Mouse (Mus musculus) hematopoietic stem cell, adult 5-6 weeks (primary cell): ENCODE data around the gene Rasa1. TPM values are rescaled to one million over a fixed set of nuclear protein-coding genes. Genes with fewer than 3 reads are reported as not detected.

Experiments
- ATAC-seq, 2 experiments: fragments of 125-278 bp in 1 of 2; replicated peaks in 1 of 2; 2 replicates each; pipeline ENCODE4 v1.8.0; 2016 to 2017; ENCODE audit warnings: inconsistent platforms in 2 of 2, mild to moderate bottlenecking in 2 of 2, moderate number of reproducible peaks in 2 of 2, low read depth in 1 of 2, moderate TSS enrichment in 1 of 2; ENCODE audit not compliant: low FRiP score in 2 of 2, poor library complexity in 2 of 2, severe bottlenecking in 2 of 2, insufficient read depth in 1 of 2, low TSS enrichment in 1 of 2
- total RNA-seq: library from RNA; stranded (forward); fragments of 172-1452, 232-1000 nt; gene quantifications from 2 replicates; pipeline ENCODE4 v1.2.3, GENCODE M21; 2017

Rasa1 gene
- 130 and 133 TPM in 2 replicates for total RNA-seq

DNA sequence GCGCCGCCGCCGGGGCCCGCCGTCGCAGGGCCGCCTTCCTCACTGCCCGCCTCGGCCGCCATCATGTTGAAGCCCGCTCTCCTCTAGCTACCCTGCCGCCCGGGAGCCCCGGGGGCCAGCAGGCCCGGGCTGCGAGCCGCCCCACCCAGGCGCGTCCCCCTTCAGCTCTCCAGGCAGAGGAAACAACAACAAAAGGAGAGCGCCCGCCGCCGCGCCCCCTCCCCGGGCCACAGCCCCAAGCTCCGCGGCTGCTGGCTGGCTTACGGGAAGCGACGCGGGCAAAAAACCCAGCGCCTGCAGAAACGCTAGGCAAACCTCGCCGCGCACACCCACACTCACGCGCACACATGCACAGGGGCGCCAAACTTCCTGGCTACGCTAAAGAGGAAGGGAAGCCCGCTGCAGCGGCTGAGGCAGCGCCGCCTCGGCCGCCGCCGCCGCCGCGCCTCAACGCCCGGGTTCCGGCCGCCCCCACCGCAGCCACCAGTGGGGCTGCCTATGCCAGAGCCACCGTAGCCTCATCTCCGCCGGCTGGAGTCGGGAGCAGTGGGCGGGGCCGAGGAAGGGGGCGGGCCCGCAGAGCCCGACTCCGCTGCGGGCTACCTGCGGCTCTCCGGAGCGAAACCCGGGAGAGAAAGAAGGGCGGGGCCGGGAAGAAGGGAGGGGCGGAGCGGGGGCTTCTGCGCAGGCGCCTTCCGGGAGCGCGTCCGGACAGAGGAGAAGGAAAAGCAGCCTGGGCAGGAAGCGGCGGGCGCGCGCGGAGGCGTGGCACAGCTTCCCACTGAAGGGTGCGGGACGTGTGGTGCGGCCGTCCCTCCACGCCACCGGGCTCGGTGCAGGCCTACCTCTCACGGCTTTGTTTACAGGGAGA lies at the start of gene Rasa1:
Rasa1 (minus strand) TSS at position 288 of the 871 bp plus-strand sequence.
- peak; percentile 79 to 83 for ATAC-seq

- no peak for ATAC-seq
Observed at GRCm38 (mm10) chr13:85311547-85311946, 22.6 kb upstream of the Rasa1 start.

GRCm38 (mm10) chr13:85310968-85311367 lies 22.0 kb upstream of the Rasa1 start:
- ATAC-seq, result no peak

DNA sequence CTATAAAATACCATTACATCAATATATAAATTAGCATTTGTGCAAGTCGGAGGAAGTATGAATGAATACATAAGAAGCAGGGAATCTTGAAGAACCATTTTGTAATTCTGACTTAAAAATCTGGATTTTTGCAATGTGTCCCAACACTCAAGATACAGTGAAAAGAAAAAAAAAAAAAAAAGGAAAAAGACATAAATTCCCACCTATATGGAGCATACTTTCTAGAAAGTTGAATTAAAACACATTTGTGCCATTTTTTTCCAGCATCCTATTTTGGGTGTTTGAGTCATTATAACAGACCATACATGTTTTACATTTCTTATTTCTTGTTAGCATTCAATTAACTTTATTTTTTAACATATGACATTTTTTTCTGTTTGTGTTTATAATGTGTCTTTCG lies 21.6 kb upstream of the Rasa1 start:
- no peak for ATAC-seq

DNA sequence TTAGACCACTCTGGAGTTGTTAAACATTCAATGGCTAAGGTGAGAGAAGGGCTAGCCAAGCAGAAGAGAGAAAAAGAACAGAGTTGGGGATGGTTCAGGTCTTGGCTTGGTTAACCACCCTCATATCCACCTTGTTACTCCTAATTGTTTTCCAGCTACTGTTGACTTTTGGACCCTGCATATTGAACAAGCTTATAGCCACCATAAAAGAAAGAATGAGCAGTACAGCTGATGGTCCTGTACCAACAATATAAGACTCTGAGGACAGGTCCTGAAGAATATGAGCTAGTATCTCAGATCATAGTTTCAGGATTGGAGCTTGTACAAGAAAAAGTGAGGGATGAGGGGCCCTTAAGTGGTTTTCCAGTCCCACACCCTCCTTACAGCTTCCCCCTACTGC lies 17.1 kb upstream of the Rasa1 start:
- no peak for ATAC-seq

GRCm38 (mm10) chr13:85290651-85291050 lies 1.7 kb upstream of the Rasa1 start:
- no peak for ATAC-seq

DNA sequence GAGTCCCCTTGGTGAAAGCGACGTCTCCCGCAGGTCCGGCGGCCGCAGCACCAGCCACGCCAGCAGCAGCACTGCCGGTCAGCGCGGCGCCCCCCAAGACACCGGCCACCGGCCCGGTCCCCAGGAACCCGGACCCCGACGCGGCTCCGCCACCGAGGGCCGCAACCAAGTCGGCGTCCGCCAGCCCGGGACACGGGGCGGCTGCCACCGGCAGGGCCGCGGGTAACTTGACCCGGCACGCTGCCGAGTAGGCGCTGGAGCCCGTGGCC lies 422 bp downstream of the Rasa1 start:
- ATAC-seq, result no peak

DNA sequence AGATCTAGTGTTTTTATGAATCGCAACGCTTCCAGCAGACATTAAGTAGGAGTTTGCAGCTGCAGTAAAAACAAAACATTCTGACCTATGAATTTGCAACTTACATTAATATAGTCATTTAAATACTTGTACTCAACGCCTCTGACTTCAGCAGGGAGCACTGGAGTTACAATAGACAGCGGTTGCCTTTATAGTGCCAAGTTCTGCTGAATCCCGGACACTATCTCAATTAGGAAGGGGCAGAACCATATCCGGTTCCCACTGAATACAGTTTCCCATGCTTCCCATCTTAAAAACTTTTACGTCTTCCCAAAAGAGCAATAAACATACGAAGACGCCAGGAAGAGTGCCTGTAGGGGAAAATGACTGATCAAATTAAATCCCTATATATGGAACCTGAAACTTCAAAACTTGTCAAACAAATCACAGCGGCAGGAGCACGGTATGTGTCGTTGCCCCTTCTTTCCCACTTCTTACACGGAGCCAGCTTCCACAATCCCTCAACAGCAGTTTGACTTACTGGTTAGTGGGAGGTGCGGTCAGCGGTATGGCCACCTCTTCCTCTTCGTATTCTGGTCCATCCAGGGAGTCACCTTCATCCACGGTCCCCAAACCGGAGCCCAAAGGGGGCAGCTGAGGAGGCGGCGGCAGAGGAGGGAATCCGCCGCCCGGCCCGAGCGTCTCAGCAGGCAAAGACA lies 905 bp downstream of the Rasa1 start:
- ATAC-seq, result peak; percentile 8 to 13; a peak in 2 of 4 replicates

GRCm38 (mm10) chr13:85282626-85283025 lies 6.3 kb downstream of the Rasa1 start:
- ATAC-seq, result no peak

- 0 out of 4 replicates have a peak, but pooled peaks of 1 of the 2 experiments have one; percentile 36 for ATAC-seq
Observed at GRCm38 (mm10) chr13:85278951-85279350, 10.0 kb downstream of the Rasa1 start.

DNA sequence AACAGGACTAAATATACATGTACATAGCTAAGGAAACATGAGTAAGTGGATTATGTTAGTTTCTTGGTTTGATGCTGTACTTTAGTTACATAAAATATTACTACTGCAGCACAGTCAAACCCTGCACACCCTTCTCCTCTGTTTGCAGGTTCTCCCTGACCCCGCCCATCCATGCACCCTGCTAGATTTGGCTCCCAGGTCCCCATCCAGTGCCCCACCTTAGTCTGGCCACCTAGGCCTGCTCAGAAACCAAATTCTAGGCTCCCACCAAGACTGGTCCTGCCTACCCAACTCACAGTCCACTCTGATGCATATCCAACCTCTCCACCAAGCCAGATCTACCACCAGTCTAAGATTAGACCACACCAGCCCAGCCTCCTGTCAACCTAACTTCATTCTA lies 14.4 kb downstream of the Rasa1 start:
- ATAC-seq, result no peak

GRCm38 (mm10) chr13:85273788-85274187 lies 15.1 kb downstream of the Rasa1 start:
- ATAC-seq, result no peak

DNA sequence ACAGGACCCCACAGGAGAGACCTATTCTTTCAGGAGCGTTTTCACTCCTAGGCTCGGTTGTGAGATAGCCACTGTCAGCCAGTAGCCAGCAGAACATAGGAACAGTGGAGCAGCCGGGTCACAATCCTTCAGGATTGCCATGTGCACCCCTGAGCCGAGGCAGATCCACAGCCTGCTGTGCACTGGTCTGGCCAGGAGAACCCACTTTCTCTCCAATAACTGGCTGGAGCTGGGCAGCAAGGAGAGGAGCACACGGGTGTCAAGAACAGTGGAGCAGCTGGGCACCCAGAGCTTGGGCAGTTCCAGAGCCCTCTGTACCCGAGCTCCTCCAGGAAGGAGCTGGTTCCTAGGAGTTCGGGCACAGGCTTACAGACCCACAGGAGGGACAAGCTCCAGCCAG lies 50.2 kb downstream of the Rasa1 start:
- ATAC-seq, result no peak

GRCm38 (mm10) chr13:85218656-85219055 lies 70.3 kb downstream of the Rasa1 start:
- ATAC-seq, result no peak

DNA sequence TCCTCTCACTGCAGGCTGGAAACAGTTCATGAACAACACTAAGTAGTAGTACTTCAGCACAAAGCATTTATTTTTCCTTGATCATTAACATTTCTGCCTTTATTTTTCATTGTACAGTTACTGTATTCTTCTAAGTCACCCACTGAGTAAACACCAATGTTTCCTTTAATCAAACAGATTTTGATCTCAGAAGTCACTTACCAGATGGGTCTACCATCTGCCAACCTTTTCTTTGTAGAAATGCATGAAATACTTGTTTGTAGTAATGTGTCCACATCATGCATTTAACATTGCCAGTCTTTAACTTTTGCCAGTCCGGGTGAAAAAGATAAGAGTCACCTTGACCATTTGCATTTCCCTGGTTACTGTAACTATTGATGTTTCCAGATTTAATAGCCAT lies 78.6 kb downstream of the Rasa1 start:
- no peak for ATAC-seq

GRCm38 (mm10) chr13:85208656-85209055 lies 80.3 kb downstream of the Rasa1 start:
- no peak for ATAC-seq

DNA sequence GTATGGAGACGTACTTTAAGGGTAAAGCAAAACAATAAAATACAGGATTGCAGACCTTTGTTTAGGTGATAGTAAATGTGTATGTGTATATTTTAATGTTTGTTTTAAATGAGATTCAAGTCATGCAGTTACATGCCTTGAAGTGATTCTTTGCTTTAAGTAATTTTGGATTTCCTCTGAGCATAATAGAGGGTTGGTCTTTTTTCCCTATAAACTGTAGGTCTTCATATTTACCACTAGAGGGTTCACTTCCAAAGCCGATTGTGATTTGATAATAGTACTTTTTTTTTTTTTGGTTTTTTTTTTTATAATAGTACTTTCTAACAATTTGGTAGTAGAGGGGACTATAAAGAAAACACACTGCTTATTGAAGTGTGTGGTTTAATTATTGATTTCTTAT lies 81.4 kb downstream of the Rasa1 start:
- ATAC-seq, result peak; percentile 46 to 74; a peak in 3 of 4 replicates

- no peak for ATAC-seq
Observed at GRCm38 (mm10) chr13:85191253-85191652, 97.7 kb downstream of the Rasa1 start.
